ENCODE assay signal across 8 mouse cellular contexts in genomic region chr16:86694497-86694896, GRCm38 (mm10).
A peak's percentile ranks its signal among the peaks of the same experiment; 100 is the strongest.
DNase-seq lines count a peak whose midpoint lies in the region; ATAC-seq lines count a peak whose summit lies in the region.

No protein-coding gene starts in this region.

- peak overlapping the region; percentile 83 for H3K27ac ChIP-seq in heart, embryonic 13.5 days (replicated peaks)

- no peaks in the 10 kb centered on the region for H3K27me3 ChIP-seq in heart, embryonic 13.5 days (replicated peaks)

- H3K9me3 ChIP-seq in heart, embryonic 13.5 days, result no peaks in the 10 kb centered on the region

- no peak overlapping the region for H3K4me3 ChIP-seq in heart, embryonic 13.5 days

- ATAC-seq in heart, embryonic 13.5 days (ENCODE audit: extremely low read depth, insufficient number of reproducible peaks, low FRiP score, low TSS enrichment), result peak; percentile 14; the same call in 1 of the 2 replicates
- ATAC-seq in megakaryocyte-erythroid progenitor cell, adult 5-6 weeks (replicated peaks; ENCODE audit: low FRiP score, low TSS enrichment, poor library complexity, severe bottlenecking), result no peak

- WGBS in heart, embryonic 13.5 days, result 10% methylated on average over 3 of the region's 3 CpGs

- no peak overlapping the region for H3K4me2 ChIP-seq in heart, embryonic 13.5 days

- peak; percentile 5 for DNase-seq in adrenal gland, adult 8-10 months
- no peak for DNase-seq in adrenal gland, postnatal 4 days (ENCODE audit: low spot score in 2 of 2)
- DNase-seq in cerebellum, postnatal 25 days, result peak; percentile 76 to 83
- DNase-seq in kidney, postnatal 10 days, result peak; percentile 58
- DNase-seq in lung, postnatal 36 days, result peak; percentile 72
- DNase-seq in yolk sac, embryonic 10.5 days (ENCODE audit: low spot score), result no peak

- no peak overlapping the region for H3K9ac ChIP-seq in heart, embryonic 13.5 days

- peaks cover 3% of the 10 kb centered on the region; the same call in 1 of the 2 replicates for H3K4me1 ChIP-seq in heart, embryonic 13.5 days

- H3K36me3 ChIP-seq in heart, embryonic 13.5 days, result no peaks in the 10 kb centered on the region

Comparison
In these comparisons a context has a peak if more than half of its experiments do, and no peak if none do; other contexts are left out.
1. DNase-seq: peak in adrenal gland, adult 8-10 months (single experiment), cerebellum, postnatal 25 days (2 of 2), kidney, postnatal 10 days (single experiment) and lung, postnatal 36 days (single experiment); none in adrenal gland, postnatal 4 days (0 of 2) and yolk sac, embryonic 10.5 days (single experiment).